Mouse (Mus musculus): ENCODE data around the gene Lhpp. TPM values are rescaled to one million over a fixed set of nuclear protein-coding genes. Genes with fewer than 3 reads are reported as not detected.

The Lhpp gene
- polyA plus RNA-seq, 1 experiment: not detected

DNA sequence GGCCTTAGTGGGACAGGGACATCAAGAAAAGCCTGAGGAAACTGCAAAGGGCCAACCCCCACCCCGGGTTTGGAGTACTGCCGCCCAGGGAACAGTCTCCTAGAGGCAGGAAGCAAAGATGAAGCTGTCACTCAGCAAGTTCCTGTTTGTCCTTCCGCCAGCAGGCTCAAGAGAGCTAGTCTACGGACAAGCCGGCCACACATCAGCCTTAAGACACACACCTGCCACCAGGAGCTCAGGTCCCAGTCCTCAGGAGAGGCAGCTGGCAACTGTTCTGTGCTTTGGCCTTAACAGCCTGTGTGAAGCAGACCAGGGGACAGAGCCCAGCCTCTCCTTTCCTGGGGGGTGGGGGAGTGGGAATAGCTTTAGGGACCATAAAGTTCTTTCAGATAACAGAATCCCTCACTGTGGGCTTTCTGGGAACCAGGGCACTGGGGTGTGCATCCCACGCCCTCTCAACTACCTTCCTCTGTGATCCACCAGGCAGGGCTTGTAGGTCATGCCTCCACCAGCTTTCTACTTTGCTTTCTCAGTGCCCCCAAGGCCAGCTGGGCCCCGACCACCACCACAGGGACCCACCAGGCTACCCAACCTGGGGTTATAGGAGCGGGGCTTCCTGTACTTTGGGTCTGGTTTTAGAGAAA lies 103.2 kb downstream of the Lhpp start:
- TF ChIP-seq POLR2A (IDR thresholded peaks at IDR 0.05; ENCODE audit: insufficient read depth, low read depth, low read length): no peak
- TF ChIP-seq CTCF (IDR thresholded peaks at IDR 0.05; ENCODE audit: insufficient read depth, low read depth, low read length): no peak
- WGBS: 73% methylated on average over 8 of the region's 8 CpGs
- no peak overlapping the region for H3K4me3 ChIP-seq (ENCODE audit: insufficient read depth, low read depth, low read length)
- H3K27ac ChIP-seq (ENCODE audit: insufficient read depth, low read depth, low read length): peak overlapping the region; percentile 94
- H3K4me1 ChIP-seq (ENCODE audit: control insufficient read depth, insufficient read depth, low read length): peaks cover 42% of the 10 kb centered on the region

DNA sequence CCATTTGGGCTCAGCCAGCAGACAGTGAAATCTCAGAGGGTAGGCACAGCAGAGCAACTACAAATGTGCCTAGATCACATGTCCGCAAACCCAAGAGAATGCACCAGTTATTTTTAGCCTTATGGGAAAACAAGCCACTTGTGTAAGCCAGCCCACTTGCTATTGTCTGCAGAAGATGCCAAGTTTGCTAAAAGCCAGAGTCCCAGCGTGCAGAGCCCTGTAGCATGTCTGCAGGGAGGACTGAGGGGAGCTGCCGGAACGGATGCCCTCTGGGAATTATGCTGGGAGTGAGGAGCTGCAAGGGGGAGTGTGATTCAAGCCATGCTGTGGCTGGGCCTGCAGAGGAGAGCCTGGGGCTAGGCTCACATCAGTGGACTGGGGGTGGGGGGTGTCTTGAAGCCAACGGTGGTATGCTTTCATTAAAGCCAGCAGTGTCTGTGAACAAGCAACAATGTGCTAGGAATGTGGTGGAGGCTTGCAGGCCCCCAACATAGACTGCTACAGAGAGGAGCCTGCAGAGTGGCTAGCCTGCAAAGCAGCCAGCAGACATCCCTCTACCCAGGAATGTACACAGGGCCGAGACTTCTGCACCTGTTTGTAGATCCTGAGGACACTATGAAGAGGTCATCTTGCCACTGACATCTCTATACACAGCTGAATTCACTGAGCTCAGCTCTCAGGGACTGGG lies 103.9 kb downstream of the Lhpp start:
- peak; percentile 35; the same call in 1 of the 2 replicates for TF ChIP-seq POLR2A (IDR thresholded peaks at IDR 0.05; ENCODE audit: insufficient read depth, low read depth, low read length)
- TF ChIP-seq CTCF (IDR thresholded peaks at IDR 0.05; ENCODE audit: insufficient read depth, low read depth, low read length): no peak
- H3K27ac ChIP-seq (ENCODE audit: insufficient read depth, low read depth, low read length): peak overlapping the region; percentile 94
- 12% methylated on average over 6 of the region's 6 CpGs for WGBS
- peaks cover 42% of the 10 kb centered on the region for H3K4me1 ChIP-seq (ENCODE audit: control insufficient read depth, insufficient read depth, low read length)
- H3K4me3 ChIP-seq (ENCODE audit: insufficient read depth, low read depth, low read length): no peak overlapping the region

DNA sequence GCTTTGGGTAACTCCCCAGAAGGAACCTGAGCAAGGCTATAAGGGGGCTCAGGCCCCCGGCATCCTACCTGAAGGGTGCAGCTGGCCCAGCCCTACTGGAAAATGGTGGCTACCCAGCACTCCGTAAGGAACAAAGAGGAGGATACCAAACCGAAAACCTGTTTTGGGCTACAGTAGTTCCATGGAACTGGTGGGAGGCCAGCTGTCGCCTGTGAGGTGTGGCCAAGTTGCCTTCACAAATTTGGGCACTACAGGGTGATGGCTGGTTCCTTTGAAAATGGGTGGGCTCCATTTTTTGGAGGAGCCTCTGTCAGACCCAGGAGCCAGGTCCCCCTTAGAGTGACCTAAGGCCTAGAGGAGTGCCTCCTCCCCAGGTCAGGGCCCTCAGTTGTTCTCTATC lies 104.8 kb downstream of the Lhpp start:
- Histone ChIP-seq H3K4me1 (ENCODE audit: control insufficient read depth, insufficient read depth, low read length) (peaks cover 43% of the 10 kb centered on the region), H3K27ac (ENCODE audit: insufficient read depth, low read depth, low read length) (peak overlapping the region; percentile 94), H3K4me3 (ENCODE audit: insufficient read depth, low read depth, low read length) (no peak overlapping the region)
- no peak for TF ChIP-seq CTCF (IDR thresholded peaks at IDR 0.05; ENCODE audit: insufficient read depth, low read depth, low read length)
- TF ChIP-seq POLR2A (IDR thresholded peaks at IDR 0.05; ENCODE audit: insufficient read depth, low read depth, low read length): no peak
- WGBS: 89% methylated on average over 4 of the region's 4 CpGs

DNA sequence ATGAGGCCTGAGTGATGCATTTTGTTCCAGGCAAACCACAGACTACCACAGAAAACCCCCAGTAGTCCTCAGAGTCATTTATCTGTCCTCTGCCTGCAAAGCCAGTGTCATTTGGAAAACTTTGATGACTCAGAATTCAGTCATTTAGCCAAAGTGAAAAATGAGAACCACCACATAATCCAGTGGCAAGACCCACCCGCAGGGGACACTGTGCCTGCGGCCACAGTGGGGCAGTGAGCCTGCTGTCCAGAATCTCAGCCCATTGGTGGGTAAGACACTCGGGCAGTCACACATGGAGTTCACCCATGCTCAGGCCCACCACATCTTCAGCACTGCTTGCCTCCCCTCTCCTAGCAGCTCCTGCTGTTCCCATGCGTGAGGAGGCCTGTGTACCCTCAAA lies 109.1 kb downstream of the Lhpp start:
- no peak overlapping the region for H3K27ac ChIP-seq (ENCODE audit: insufficient read depth, low read depth, low read length)
- H3K4me1 ChIP-seq (ENCODE audit: control insufficient read depth, insufficient read depth, low read length): peaks cover 38% of the 10 kb centered on the region
- WGBS: over 99% methylated on average over 4 of the region's 4 CpGs
- H3K4me3 ChIP-seq (ENCODE audit: insufficient read depth, low read depth, low read length): no peak overlapping the region
- TF ChIP-seq POLR2A (IDR thresholded peaks at IDR 0.05; ENCODE audit: insufficient read depth, low read depth, low read length): no peak
- TF ChIP-seq CTCF (IDR thresholded peaks at IDR 0.05; ENCODE audit: insufficient read depth, low read depth, low read length): no peak

DNA sequence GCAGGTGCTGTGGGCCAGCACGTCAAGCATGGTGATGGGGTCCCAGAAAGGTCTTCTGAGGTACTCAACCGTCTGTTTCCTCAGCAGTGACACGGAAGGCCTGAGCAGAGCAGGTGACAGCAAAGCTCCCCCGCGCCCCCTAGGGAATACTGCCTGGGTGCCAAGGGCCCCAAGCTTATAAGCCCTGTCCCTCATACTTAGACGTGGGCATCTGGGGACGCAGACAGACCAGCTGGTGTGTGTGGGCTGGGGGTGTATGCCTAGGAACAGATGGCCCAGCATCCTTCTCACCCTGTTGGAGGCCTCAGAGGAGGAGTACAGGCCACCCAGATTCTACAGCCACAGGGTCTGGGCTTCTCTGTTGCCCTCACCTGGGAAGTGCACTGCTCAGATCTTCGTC lies 110.1 kb downstream of the Lhpp start:
- no peak overlapping the region for H3K27ac ChIP-seq (ENCODE audit: insufficient read depth, low read depth, low read length)
- 82% methylated on average over 8 of the region's 8 CpGs for WGBS
- TF ChIP-seq CTCF (IDR thresholded peaks at IDR 0.05; ENCODE audit: insufficient read depth, low read depth, low read length): no peak
- no peak for TF ChIP-seq POLR2A (IDR thresholded peaks at IDR 0.05; ENCODE audit: insufficient read depth, low read depth, low read length)
- peaks cover 28% of the 10 kb centered on the region for H3K4me1 ChIP-seq (ENCODE audit: control insufficient read depth, insufficient read depth, low read length)
- H3K4me3 ChIP-seq (ENCODE audit: insufficient read depth, low read depth, low read length): no peak overlapping the region

DNA sequence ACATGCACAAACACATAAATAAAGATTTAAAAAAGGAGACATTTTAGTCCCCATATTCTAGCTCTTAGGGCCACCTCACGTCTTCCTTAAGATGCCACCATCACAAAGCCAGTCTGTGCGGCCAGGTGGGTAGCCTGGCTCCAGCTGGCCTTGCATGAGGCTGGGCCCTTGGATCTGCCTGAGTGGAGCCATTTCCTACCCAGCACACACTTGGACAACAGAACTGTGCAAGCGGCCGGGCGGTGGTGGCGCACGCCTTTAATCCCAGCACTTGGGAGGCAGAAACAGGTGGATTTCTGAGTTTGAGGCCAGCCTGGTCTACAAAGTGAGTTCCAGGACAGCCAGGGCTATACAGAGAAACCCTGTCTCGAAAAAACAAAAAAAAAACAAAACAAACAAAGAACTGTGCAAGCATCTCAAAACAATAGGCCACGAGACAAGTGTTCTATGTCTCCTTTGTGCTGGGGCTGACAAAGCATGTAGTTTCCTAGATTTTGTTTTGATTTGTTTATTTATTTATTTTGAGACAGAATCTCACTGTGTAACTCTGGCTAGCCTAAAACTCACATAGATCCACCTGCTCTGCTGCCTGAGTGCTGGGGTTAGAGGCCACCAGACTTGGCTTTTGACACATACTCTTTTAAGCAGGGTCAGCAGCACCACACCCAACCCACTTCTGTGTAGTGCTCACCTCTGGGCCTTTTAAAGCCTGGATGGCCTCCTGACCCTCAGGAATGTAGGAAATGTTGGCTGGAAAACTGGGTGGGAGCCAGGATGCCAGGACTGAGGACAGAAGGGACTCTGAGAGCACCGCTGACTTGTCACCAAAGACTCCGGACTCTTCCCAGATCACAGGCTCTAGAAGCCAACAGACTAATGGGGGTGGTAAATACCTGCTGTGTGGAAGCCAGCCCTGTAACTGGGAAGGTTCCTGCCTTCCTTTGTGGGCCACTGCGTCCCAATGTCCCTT lies 112.2 kb downstream of the Lhpp start:
- TF ChIP-seq POLR2A (IDR thresholded peaks at IDR 0.05; ENCODE audit: insufficient read depth, low read depth, low read length): no peak
- H3K27ac ChIP-seq (ENCODE audit: insufficient read depth, low read depth, low read length): no peak overlapping the region
- H3K4me3 ChIP-seq (ENCODE audit: insufficient read depth, low read depth, low read length): no peak overlapping the region
- WGBS: 90% methylated on average over 12 of the region's 12 CpGs
- peaks cover 25% of the 10 kb centered on the region for H3K4me1 ChIP-seq (ENCODE audit: control insufficient read depth, insufficient read depth, low read length)

DNA sequence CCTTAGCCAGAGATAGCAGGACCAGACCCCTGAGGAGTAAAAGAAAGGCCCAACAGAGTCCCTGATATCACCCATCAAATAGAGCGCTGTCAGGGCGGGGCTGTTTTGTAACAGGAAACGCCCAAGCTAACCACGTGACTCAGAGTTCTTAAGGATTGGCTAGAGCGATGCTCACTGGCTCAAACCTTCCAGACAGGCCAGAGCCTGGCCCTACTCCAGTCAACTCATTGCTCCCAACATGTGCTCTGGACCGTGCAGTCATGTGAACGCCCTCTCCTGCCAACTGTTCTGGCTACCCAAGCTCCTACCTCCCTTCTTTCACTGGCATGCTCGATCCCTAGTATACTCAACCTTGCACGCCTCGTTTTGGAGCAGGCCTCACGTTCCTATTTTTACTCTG lies 113.5 kb downstream of the Lhpp start:
- 58% methylated on average over 11 of the region's 11 CpGs for WGBS
- H3K4me3 ChIP-seq (ENCODE audit: insufficient read depth, low read depth, low read length): no peak overlapping the region
- H3K4me1 ChIP-seq (ENCODE audit: control insufficient read depth, insufficient read depth, low read length): peaks cover 25% of the 10 kb centered on the region
- H3K27ac ChIP-seq (ENCODE audit: insufficient read depth, low read depth, low read length): no peak overlapping the region
- no peak for TF ChIP-seq CTCF (IDR thresholded peaks at IDR 0.05; ENCODE audit: insufficient read depth, low read depth, low read length)
- no peak for TF ChIP-seq POLR2A (IDR thresholded peaks at IDR 0.05; ENCODE audit: insufficient read depth, low read depth, low read length)

DNA sequence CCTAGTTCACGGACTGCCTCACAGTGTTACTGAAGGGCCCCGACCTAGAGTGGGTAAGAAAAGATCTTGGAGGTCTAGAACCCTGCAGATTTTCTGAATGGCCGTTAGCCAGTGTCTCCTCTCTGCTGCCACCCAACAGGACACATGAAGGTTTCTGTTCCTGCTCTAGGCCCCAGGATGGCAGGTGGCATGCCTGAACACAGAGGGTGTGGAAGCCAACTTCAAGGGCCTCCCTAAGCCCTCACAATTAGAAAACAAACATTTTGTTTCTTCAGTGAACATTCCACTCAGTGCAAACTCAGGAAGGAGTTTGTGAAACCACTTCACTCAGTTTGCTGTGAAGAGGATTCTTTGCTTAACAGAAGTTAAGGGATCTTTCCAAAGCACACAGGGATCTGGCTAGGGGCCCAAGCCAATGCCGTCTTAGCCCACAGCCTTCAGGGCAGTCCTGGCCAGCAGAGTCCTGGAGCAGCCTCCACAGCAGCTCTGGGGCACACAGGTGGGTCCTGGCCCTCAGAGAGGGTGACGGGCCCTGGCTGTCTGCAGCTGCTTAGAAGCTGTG lies 114.1 kb downstream of the Lhpp start:
- no peak overlapping the region for H3K4me3 ChIP-seq (ENCODE audit: insufficient read depth, low read depth, low read length)
- H3K27ac ChIP-seq (ENCODE audit: insufficient read depth, low read depth, low read length): no peak overlapping the region
- TF ChIP-seq CTCF (IDR thresholded peaks at IDR 0.05; ENCODE audit: insufficient read depth, low read depth, low read length) (no peak), POLR2A (IDR thresholded peaks at IDR 0.05; ENCODE audit: insufficient read depth, low read depth, low read length) (no peak)
- H3K4me1 ChIP-seq (ENCODE audit: control insufficient read depth, insufficient read depth, low read length): peaks cover 25% of the 10 kb centered on the region
- WGBS: 80% methylated on average over 5 of the region's 5 CpGs
